Mouse (Mus musculus) kidney, adult 2 months (tissue): Measurements from ENCODE around the gene Ubac1.

Experiments
- CTCF ChIP-seq: fragments of 200-500 bp; conservative IDR thresholded peaks from 2 replicates; pipeline ENCODE4 v1.5.1; 2011; ENCODE audit warnings: low read depth, mild to moderate bottlenecking, control low read depth, low read length, moderate library complexity, mixed read lengths; ENCODE audit not compliant: insufficient read depth, insufficient read length
- POLR2A ChIP-seq: fragments of 200-500 bp; IDR thresholded peaks from one replicate; pipeline ENCODE4 v1.6.1; 2011; ENCODE audit warnings: low read depth, low read length, control low read depth

- TF ChIP-seq CTCF, result no peak
- TF ChIP-seq POLR2A, result no peak
Observed at GRCm38 (mm10) chr2:26022258-26022565, 665 bp upstream of the Ubac1 start.
